Mouse (Mus musculus): Measurements from ENCODE around the gene Sh2d1b2. TPM values are rescaled to one million over a fixed set of nuclear protein-coding genes. Genes with fewer than 3 reads are reported as not detected.
A peak's percentile ranks its signal among the peaks of the same experiment; 100 is the strongest.

Gene Sh2d1b2
- polyA plus RNA-seq, 1 experiment from 2014 or later, result not detected

- WGBS, result 73% methylated on average over 3 of the region's 3 CpGs
- no peak overlapping the region for H3K9ac ChIP-seq
- peaks cover 16% of the 10 kb centered on the region; the same call in 1 of the 2 replicates for H3K27me3 ChIP-seq
- no peaks in the 10 kb centered on the region for H3K9me3 ChIP-seq
- no peak overlapping the region for H3K27ac ChIP-seq (replicated peaks)
- H3K36me3 ChIP-seq, result peaks cover 16% of the 10 kb centered on the region
- ATAC-seq (ENCODE audit: low read depth), result peak; percentile 37; the same call in 1 of the 2 replicates
- peak overlapping the region; percentile 89 for H3K4me3 ChIP-seq
- peaks cover 11% of the 10 kb centered on the region for H3K4me1 ChIP-seq (replicated peaks)
- peak overlapping the region; percentile 46 for H3K4me2 ChIP-seq
Measured at GRCm38 (mm10) chr1:170215590-170215989, 17.0 kb upstream of the Sh2d1b2 start.

- Histone ChIP-seq H3K4me1 (replicated peaks) (peaks cover 9% of the 10 kb centered on the region), H3K27me3 (peaks cover 21% of the 10 kb centered on the region; the same call in 1 of the 2 replicates), H3K36me3 (no peaks in the 10 kb centered on the region), H3K4me2 (no peak overlapping the region), H3K9ac (no peak overlapping the region), H3K4me3 (no peak overlapping the region), H3K9me3 (no peaks in the 10 kb centered on the region), H3K27ac (replicated peaks) (no peak overlapping the region)
- no peak for ATAC-seq (ENCODE audit: low read depth)
- 86% methylated on average over 6 of the region's 6 CpGs for WGBS
Measured at GRCm38 (mm10) chr1:170218091-170218884, 14.3 kb upstream of the Sh2d1b2 start.

- Histone ChIP-seq H3K27ac (replicated peaks) (no peak overlapping the region), H3K4me2 (no peak overlapping the region), H3K4me1 (replicated peaks) (no peaks in the 10 kb centered on the region), H3K9me3 (no peaks in the 10 kb centered on the region), H3K36me3 (no peaks in the 10 kb centered on the region), H3K27me3 (peaks cover 21% of the 10 kb centered on the region; the same call in 1 of the 2 replicates), H3K9ac (no peak overlapping the region), H3K4me3 (no peak overlapping the region)
- no peak for ATAC-seq (ENCODE audit: low read depth)
Measured at GRCm38 (mm10) chr1:170220351-170220750, 12.2 kb upstream of the Sh2d1b2 start.

GRCm38 (mm10) chr1:170223276-170223675, 9.3 kb upstream of the Sh2d1b2 start:
- no peaks in the 10 kb centered on the region for H3K9me3 ChIP-seq
- no peak overlapping the region for H3K4me3 ChIP-seq
- no peak overlapping the region for H3K9ac ChIP-seq
- H3K36me3 ChIP-seq, result no peaks in the 10 kb centered on the region
- WGBS, result 80% methylated on average over 2 of the region's 2 CpGs
- H3K27me3 ChIP-seq, result peaks cover 7% of the 10 kb centered on the region; the same call in 1 of the 2 replicates
- H3K4me1 ChIP-seq (replicated peaks), result no peaks in the 10 kb centered on the region
- no peak overlapping the region for H3K27ac ChIP-seq (replicated peaks)
- no peak overlapping the region for H3K4me2 ChIP-seq
- no peak for ATAC-seq (ENCODE audit: low read depth)

GRCm38 (mm10) chr1:170245016-170245415, 12.5 kb downstream of the Sh2d1b2 start:
- Histone ChIP-seq H3K9me3 (no peaks in the 10 kb centered on the region), H3K9ac (no peak overlapping the region), H3K27me3 (peaks cover 6% of the 10 kb centered on the region; the same call in 1 of the 2 replicates), H3K4me2 (no peak overlapping the region), H3K4me1 (replicated peaks) (no peaks in the 10 kb centered on the region), H3K4me3 (no peak overlapping the region), H3K36me3 (no peaks in the 10 kb centered on the region), H3K27ac (replicated peaks) (no peak overlapping the region)
- ATAC-seq (ENCODE audit: low read depth), result no peak
- 86% methylated on average over 3 of the region's 3 CpGs for WGBS

GRCm38 (mm10) chr1:170254893-170255559, 22.5 kb downstream of the Sh2d1b2 start:
- peak overlapping the region; percentile 73 for H3K4me3 ChIP-seq
- H3K4me2 ChIP-seq, result peak overlapping the region; percentile 79
- H3K27me3 ChIP-seq, result peaks cover 6% of the 10 kb centered on the region; the same call in 1 of the 2 replicates
- H3K36me3 ChIP-seq, result no peaks in the 10 kb centered on the region
- H3K27ac ChIP-seq (replicated peaks), result no peak overlapping the region; the same call in 1 of the 2 replicates
- peaks cover 8% of the 10 kb centered on the region for H3K4me1 ChIP-seq (replicated peaks)
- peak; percentile 85 for ATAC-seq (ENCODE audit: low read depth)
- H3K9ac ChIP-seq, result peak overlapping the region; percentile 86
- 37% methylated on average over 30 of the region's 30 CpGs for WGBS
- H3K9me3 ChIP-seq, result no peaks in the 10 kb centered on the region

GRCm38 (mm10) chr1:170255560-170255910, 23.0 kb downstream of the Sh2d1b2 start:
- no peaks in the 10 kb centered on the region for H3K9me3 ChIP-seq
- H3K4me1 ChIP-seq (replicated peaks), result peaks cover 8% of the 10 kb centered on the region
- no peak overlapping the region; the same call in 1 of the 2 replicates for H3K27ac ChIP-seq (replicated peaks)
- ATAC-seq (ENCODE audit: low read depth), result peak; percentile 100
- H3K9ac ChIP-seq, result peak overlapping the region; percentile 86
- no peaks in the 10 kb centered on the region for H3K36me3 ChIP-seq
- peaks cover 3% of the 10 kb centered on the region; the same call in 1 of the 2 replicates for H3K27me3 ChIP-seq
- H3K4me2 ChIP-seq, result peak overlapping the region; percentile 79
- H3K4me3 ChIP-seq, result peak overlapping the region; percentile 73
- 5% methylated on average over 32 of the region's 32 CpGs for WGBS

GRCm38 (mm10) chr1:170270281-170270680, 37.7 kb downstream of the Sh2d1b2 start:
- H3K27ac ChIP-seq (replicated peaks), result no peak overlapping the region
- WGBS, result 86% methylated on average over 6 of the region's 6 CpGs
- no peak overlapping the region for H3K4me3 ChIP-seq
- H3K27me3 ChIP-seq, result no peaks in the 10 kb centered on the region
- ATAC-seq (ENCODE audit: low read depth), result no peak
- H3K4me2 ChIP-seq, result no peak overlapping the region
- H3K9me3 ChIP-seq, result no peaks in the 10 kb centered on the region
- H3K4me1 ChIP-seq (replicated peaks), result no peaks in the 10 kb centered on the region
- no peak overlapping the region for H3K9ac ChIP-seq
- no peaks in the 10 kb centered on the region for H3K36me3 ChIP-seq

- H3K36me3 ChIP-seq, result no peaks in the 10 kb centered on the region
- no peak for ATAC-seq (ENCODE audit: low read depth)
- H3K9me3 ChIP-seq, result no peaks in the 10 kb centered on the region
- no peaks in the 10 kb centered on the region for H3K4me1 ChIP-seq (replicated peaks)
- H3K27ac ChIP-seq (replicated peaks), result no peak overlapping the region
- H3K4me2 ChIP-seq, result no peak overlapping the region
- no peak overlapping the region for H3K4me3 ChIP-seq
- H3K9ac ChIP-seq, result no peak overlapping the region
- H3K27me3 ChIP-seq, result no peaks in the 10 kb centered on the region
- WGBS, result 93% methylated on average over 4 of the region's 4 CpGs
Measured at GRCm38 (mm10) chr1:170270696-170271095, 38.1 kb downstream of the Sh2d1b2 start.

GRCm38 (mm10) chr1:170273252-170273651, 40.7 kb downstream of the Sh2d1b2 start:
- H3K9me3 ChIP-seq, result no peaks in the 10 kb centered on the region
- H3K27me3 ChIP-seq, result no peaks in the 10 kb centered on the region
- no peak overlapping the region for H3K4me3 ChIP-seq
- no peak overlapping the region for H3K9ac ChIP-seq
- no peak overlapping the region for H3K27ac ChIP-seq (replicated peaks)
- H3K4me2 ChIP-seq, result no peak overlapping the region
- ATAC-seq (ENCODE audit: low read depth), result no peak
- no peaks in the 10 kb centered on the region for H3K4me1 ChIP-seq (replicated peaks)
- H3K36me3 ChIP-seq, result no peaks in the 10 kb centered on the region

GRCm38 (mm10) chr1:170277016-170277415, 44.5 kb downstream of the Sh2d1b2 start, which contains the start of gene Sh2d1b1:
Gene Sh2d1b1, plus strand, starts transcription at chr1:170277320.
- no peak within 1 kb of the TSS for H3K27ac ChIP-seq (replicated peaks)

GRCm38 (mm10) chr1:170282415-170283129, 50.0 kb downstream of the Sh2d1b2 start:
- Histone ChIP-seq H3K4me3 (no peak overlapping the region), H3K4me2 (no peak overlapping the region), H3K4me1 (replicated peaks) (no peaks in the 10 kb centered on the region), H3K27me3 (no peaks in the 10 kb centered on the region), H3K27ac (replicated peaks) (no peak overlapping the region), H3K9me3 (no peaks in the 10 kb centered on the region), H3K9ac (no peak overlapping the region), H3K36me3 (no peaks in the 10 kb centered on the region)
- 79% methylated on average over 4 of the region's 4 CpGs for WGBS
- ATAC-seq (ENCODE audit: low read depth), result no peak

More at GRCm38 (mm10) chr1:170277016-170277415, 44.5 kb downstream of the Sh2d1b2 start, which contains the start of gene Sh2d1b1:
- H3K4me3 ChIP-seq, result no peak within 1 kb of the TSS
- H3K9me3 ChIP-seq, result no peaks in the 10 kb centered on the region
- no peaks in the 10 kb centered on the region for H3K27me3 ChIP-seq
- WGBS, result 88% methylated on average over 3 of the region's 3 CpGs
- H3K36me3 ChIP-seq, result no peaks in the 10 kb centered on the region
- H3K9ac ChIP-seq, result no peak within 1 kb of the TSS
- H3K4me1 ChIP-seq (replicated peaks), result no peaks in the 10 kb centered on the region
- no peak within 1 kb of the TSS for H3K4me2 ChIP-seq
- ATAC-seq (ENCODE audit: low read depth), result no peak

All from neural tube, embryonic 13.5 days (tissue).